Mouse (Mus musculus) erythroblast, embryonic 14.5 days (primary cell): ENCODE measurements around the gene H2al1i. TPM values are rescaled to one million over a fixed set of nuclear protein-coding genes. Genes with fewer than 3 reads are reported as not detected.
"Not testable (repeated sequence)": the region's sequence is repeated elsewhere in the genome, so short reads cannot be mapped to it uniquely, and the experiment has no call there.

ENCODE experiments used
- H3K27me3 ChIP-seq: 2 replicates; pipeline ENCODE4 v1.6.1; 2012; ENCODE audit warnings: inconsistent platforms; ENCODE audit not compliant: control insufficient read depth
- H3K36me3 ChIP-seq: 2 replicates; pipeline ENCODE4 v1.6.1; 2012; ENCODE audit warnings: mild to moderate bottlenecking, inconsistent platforms; ENCODE audit not compliant: control insufficient read depth
- H3K4me1 ChIP-seq: 2 replicates; pipeline ENCODE4 v1.6.1; 2012; ENCODE audit warnings: inconsistent platforms; ENCODE audit not compliant: control insufficient read depth
- H3K4me3 ChIP-seq: replicated peaks from 2 replicates; pipeline ENCODE3; 2012; ENCODE audit warnings: moderate library complexity, mild to moderate bottlenecking, inconsistent platforms
- H3K9me3 ChIP-seq: 2 replicates; pipeline ENCODE4 v1.6.1; 2012; ENCODE audit warnings: low read length, inconsistent platforms, mixed read lengths; ENCODE audit not compliant: control insufficient read depth
- GATA1 ChIP-seq: IDR thresholded peaks from 2 replicates; pipeline ENCODE4 v1.6.1; 2012; ENCODE audit warnings: low read length, inconsistent platforms, mixed read lengths
- TAL1 ChIP-seq: IDR thresholded peaks from 3 replicates; pipeline ENCODE4 v1.6.1; 2012; ENCODE audit warnings: low read length, inconsistent platforms, mixed read lengths
- polyA plus RNA-seq: library from polyadenylated mRNA; stranded (reverse); fragments of >175 nt; gene quantifications from 2 replicates; pipeline ENCODE4 v1.2.3, GENCODE M21; 2012

Gene H2al1i
- polyA plus RNA-seq = not detected in 2 replicates

- H3K9me3 ChIP-seq, H3K4me3 ChIP-seq, H3K4me1 ChIP-seq, H3K36me3 ChIP-seq, H3K27me3 ChIP-seq: not testable (repeated sequence)
Observed at GRCm38 (mm10) chrX:11324359-11324758, at the start of gene H2al1i. TSS of gene H2al1i (plus strand) at chrX:11324659.

DNA sequence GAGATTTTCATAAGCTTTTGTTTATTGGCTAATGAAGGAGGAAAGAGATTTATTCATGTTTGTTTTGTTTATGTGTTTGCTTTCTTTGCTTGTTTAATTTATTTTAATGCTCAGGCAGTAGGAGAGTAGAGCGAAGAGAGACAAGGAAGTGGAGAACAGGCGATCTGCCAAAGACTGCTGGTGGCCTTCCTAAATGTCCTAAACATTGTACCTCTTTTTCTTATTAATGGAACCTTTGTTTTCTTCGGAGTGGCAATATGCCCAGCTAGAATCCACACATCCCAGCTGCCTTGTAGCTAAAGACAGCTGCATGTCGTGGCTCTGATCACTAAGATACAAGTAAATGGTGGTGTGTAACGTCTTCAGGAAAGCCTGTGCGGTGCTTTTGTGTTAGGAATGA lies 47.4 kb upstream of the H2al1i start:
- no peak for TF ChIP-seq GATA1
- no peak for TF ChIP-seq TAL1
- H3K27me3 ChIP-seq = no peaks in the 10 kb centered on the region
- H3K9me3 ChIP-seq = no peaks in the 10 kb centered on the region
- H3K4me3 ChIP-seq = no peak overlapping the region
- H3K36me3 ChIP-seq = no peaks in the 10 kb centered on the region
- no peaks in the 10 kb centered on the region for H3K4me1 ChIP-seq

DNA sequence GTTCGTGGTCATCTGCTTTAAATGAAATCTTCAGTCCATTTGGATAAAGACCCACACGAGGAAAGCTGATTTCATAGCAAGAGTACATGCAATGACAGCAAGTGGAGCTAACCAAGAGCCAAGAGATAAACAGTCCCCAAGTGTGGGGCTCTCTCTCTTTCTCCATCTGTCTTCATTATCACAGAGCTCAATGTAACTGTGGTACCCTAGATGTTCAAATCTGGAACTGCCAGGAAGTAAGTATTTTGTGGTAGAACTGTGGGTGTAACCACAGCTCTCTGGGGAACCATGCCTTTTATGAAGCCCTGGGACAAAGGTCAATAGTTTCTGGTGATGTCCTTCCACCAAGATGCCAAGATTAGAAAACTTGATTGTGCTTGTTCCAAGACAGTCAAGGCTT lies 43.7 kb upstream of the H2al1i start:
- TF ChIP-seq GATA1 = no peak
- no peak for TF ChIP-seq TAL1
- Histone ChIP-seq H3K36me3 (no peaks in the 10 kb centered on the region), H3K4me3 (no peak overlapping the region), H3K4me1 (no peaks in the 10 kb centered on the region), H3K9me3 (no peaks in the 10 kb centered on the region), H3K27me3 (no peaks in the 10 kb centered on the region)

DNA sequence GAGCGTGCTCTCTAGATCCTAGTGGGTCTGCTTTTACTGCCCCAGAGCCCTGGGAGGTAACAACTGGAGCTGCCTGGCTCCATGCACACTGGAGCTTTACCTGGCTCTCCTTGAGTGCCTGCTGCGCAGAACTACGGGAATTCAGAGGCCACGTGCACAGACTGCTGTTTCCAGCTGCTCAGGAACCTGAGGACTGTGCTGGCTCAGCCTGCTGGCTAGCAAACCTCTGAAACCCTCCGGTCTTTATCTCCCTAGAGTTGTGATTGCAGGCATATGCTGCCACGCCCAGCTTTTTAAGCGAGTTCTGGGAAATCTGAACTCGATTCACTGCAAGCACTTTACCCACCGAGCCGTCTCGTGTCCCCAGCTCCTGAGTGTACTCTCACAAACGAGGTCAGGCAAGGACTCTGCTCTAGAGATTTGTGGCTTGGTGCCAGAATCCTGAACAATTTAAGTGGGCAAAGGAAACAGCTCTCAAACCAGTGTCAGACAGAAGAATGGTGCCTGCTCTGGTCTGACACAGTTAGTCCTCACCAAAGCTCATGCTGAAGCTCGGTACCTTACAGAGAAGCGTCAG lies 36.1 kb upstream of the H2al1i start:
- Histone ChIP-seq H3K36me3 (no peaks in the 10 kb centered on the region), H3K27me3 (no peaks in the 10 kb centered on the region), H3K4me1 (no peaks in the 10 kb centered on the region), H3K4me3 (no peak overlapping the region), H3K9me3 (no peaks in the 10 kb centered on the region)
- TF ChIP-seq GATA1 = no peak
- TF ChIP-seq TAL1 = no peak

GRCm38 (mm10) chrX:11289244-11289643 lies 35.2 kb upstream of the H2al1i start:
- TF ChIP-seq TAL1 (no peak), GATA1 (no peak)
- Histone ChIP-seq H3K9me3 (no peaks in the 10 kb centered on the region), H3K36me3 (no peaks in the 10 kb centered on the region), H3K27me3 (no peaks in the 10 kb centered on the region), H3K4me3 (no peak overlapping the region), H3K4me1 (no peaks in the 10 kb centered on the region)

DNA sequence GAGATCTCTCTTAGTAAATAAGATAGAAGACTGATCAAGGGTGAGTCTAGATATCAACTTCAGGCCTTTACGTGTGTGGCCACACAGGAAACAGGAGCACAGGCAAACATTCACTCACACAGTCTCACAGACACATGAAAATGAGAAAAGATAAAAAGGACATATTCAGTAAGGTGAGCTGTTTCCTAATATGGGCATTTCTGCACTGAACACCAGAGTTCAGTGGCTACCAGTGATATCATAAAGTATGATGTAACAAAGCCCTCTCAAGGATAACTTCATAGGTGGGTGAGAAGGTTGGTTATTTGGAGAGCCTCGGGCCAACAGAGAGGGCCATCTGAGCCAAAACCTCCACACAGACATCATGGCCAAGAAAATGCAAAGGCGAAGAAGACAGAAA lies 25.5 kb upstream of the H2al1i start, which contains the start of gene H2al1a:
TSS of gene H2al1a (plus strand) at position 301 of the 400 bp plus-strand sequence.
- H3K27me3 ChIP-seq, H3K4me3 ChIP-seq, H3K9me3 ChIP-seq, H3K36me3 ChIP-seq, H3K4me1 ChIP-seq: not testable (repeated sequence)

DNA sequence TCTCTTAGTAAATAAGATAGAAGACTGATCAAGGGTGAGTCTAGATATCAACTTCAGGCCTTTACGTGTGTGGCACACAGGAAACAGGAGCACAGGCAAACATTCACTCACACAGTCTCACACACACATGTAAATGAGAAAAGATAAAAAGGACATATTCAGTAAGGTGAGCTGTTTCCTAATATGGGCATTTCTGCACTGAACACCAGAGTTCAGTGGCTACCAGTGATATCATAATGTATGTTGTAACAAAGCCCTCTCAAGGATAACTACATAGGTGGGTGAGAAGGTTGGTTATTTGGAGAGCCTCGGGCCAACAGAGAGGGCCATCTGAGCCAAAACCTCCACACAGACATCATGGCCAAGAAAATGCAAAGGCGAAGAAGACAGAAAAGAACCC lies 22.3 kb upstream of the H2al1i start, which contains the start of gene H2al1b:
TSS of gene H2al1b (plus strand) at position 301 of the 400 bp plus-strand sequence.
- H3K27me3 ChIP-seq, H3K9me3 ChIP-seq, H3K4me1 ChIP-seq, H3K4me3 ChIP-seq, H3K36me3 ChIP-seq: not testable (repeated sequence)

- H3K27me3 ChIP-seq, H3K4me3 ChIP-seq, H3K9me3 ChIP-seq, H3K4me1 ChIP-seq, H3K36me3 ChIP-seq: not testable (repeated sequence)
Observed at GRCm38 (mm10) chrX:11305355-11305754, 19.1 kb upstream of the H2al1i start, which contains the start of gene H2al1c. TSS of gene H2al1c (plus strand) at chrX:11305655.

DNA sequence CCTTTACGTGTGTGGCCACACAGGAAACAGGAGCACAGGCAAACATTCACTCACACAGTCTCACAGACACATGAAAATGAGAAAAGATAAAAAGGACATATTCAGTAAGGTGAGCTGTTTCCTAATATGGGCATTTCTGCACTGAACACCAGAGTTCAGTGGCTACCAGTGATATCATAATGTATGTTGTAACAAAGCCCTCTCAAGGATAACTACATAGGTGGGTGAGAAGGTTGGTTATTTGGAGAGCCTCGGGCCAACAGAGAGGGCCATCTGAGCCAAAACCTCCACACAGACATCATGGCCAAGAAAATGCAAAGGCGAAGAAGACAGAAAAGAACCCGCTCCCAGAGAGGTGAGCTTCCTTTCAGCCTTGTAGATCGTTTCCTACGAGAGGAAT lies 15.9 kb upstream of the H2al1i start, which contains the start of gene H2al1d:
TSS of gene H2al1d (plus strand) at position 301 of the 400 bp plus-strand sequence.
- not testable (repeated sequence) for H3K36me3 ChIP-seq, H3K4me3 ChIP-seq, H3K4me1 ChIP-seq, H3K27me3 ChIP-seq, H3K9me3 ChIP-seq

DNA sequence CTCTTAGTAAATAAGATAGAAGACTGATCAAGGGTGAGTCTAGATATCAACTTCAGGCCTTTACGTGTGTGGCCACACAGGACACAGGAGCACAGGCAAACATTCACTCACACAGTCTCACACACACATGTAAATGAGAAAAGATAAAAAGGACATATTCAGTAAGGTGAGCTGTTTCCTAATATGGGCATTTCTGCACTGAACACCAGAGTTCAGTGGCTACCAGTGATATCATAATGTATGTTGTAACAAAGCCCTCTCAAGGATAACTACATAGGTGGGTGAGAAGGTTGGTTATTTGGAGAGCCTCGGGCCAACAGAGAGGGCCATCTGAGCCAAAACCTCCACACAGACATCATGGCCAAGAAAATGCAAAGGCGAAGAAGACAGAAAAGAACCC lies 12.8 kb upstream of the H2al1i start, which contains the start of gene H2al1e:
TSS of gene H2al1e (plus strand) at position 301 of the 400 bp plus-strand sequence.
- H3K27me3 ChIP-seq = not testable (repeated sequence)

DNA sequence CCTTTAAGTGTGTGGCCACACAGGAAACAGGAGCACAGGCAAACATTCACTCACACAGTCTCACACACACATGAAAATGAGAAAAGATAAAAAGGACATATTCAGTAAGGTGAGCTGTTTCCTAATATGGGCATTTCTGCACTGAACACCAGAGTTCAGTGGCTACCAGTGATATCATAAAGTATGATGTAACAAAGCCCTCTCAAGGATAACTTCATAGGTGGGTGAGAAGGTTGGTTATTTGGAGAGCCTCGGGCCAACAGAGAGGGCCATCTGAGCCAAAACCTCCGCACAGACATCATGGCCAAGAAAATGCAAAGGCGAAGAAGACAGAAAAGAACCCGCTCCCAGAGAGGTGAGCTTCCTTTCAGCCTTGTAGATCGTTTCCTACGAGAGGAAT lies 9.6 kb upstream of the H2al1i start, which contains the start of gene H2al1f:
TSS of gene H2al1f (plus strand) at position 301 of the 400 bp plus-strand sequence.
- H3K4me1 ChIP-seq, H3K36me3 ChIP-seq: not testable (repeated sequence)

More for the DNA sequence above, 12.8 kb upstream of the H2al1i start, which contains the start of gene H2al1e:
- not testable (repeated sequence) for H3K4me3 ChIP-seq, H3K36me3 ChIP-seq, H3K4me1 ChIP-seq, H3K9me3 ChIP-seq

DNA sequence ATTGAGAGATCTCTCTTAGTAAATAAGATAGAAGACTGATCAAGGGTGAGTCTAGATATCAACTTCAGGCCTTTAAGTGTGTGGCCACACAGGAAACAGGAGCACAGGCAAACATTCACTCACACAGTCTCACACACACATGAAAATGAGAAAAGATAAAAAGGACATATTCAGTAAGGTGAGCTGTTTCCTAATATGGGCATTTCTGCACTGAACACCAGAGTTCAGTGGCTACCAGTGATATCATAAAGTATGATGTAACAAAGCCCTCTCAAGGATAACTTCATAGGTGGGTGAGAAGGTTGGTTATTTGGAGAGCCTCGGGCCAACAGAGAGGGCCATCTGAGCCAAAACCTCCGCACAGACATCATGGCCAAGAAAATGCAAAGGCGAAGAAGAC lies 6.5 kb upstream of the H2al1i start, which contains the start of gene H2al1g:
TSS of gene H2al1g (plus strand) at position 301 of the 400 bp plus-strand sequence.
- H3K27me3 ChIP-seq, H3K4me1 ChIP-seq: not testable (repeated sequence)

More for the DNA sequence above, 9.6 kb upstream of the H2al1i start, which contains the start of gene H2al1f:
- H3K4me3 ChIP-seq, H3K27me3 ChIP-seq, H3K9me3 ChIP-seq: not testable (repeated sequence)

DNA sequence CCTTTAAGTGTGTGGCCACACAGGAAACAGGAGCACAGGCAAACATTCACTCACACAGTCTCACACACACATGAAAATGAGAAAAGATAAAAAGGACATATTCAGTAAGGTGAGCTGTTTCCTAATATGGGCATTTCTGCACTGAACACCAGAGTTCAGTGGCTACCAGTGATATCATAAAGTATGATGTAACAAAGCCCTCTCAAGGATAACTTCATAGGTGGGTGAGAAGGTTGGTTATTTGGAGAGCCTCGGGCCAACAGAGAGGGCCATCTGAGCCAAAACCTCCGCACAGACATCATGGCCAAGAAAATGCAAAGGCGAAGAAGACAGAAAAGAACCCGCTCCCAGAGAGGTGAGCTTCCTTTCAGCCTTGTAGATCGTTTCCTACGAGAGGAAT lies 3.3 kb upstream of the H2al1i start, which contains the start of gene H2al1h:
TSS of gene H2al1h (plus strand) at position 301 of the 400 bp plus-strand sequence.
- not testable (repeated sequence) for H3K36me3 ChIP-seq, H3K4me3 ChIP-seq, H3K4me1 ChIP-seq, H3K9me3 ChIP-seq, H3K27me3 ChIP-seq

More for the DNA sequence above, 6.5 kb upstream of the H2al1i start, which contains the start of gene H2al1g:
- H3K36me3 ChIP-seq, H3K9me3 ChIP-seq, H3K4me3 ChIP-seq: not testable (repeated sequence)

- not testable (repeated sequence) for H3K4me1 ChIP-seq, H3K4me3 ChIP-seq, H3K36me3 ChIP-seq, H3K27me3 ChIP-seq, H3K9me3 ChIP-seq
Observed at GRCm38 (mm10) chrX:11327522-11327921, 3.1 kb downstream of the H2al1i start, which contains the start of gene H2al1j. TSS of gene H2al1j (plus strand) at chrX:11327822.
